Mouse (Mus musculus) right cerebral cortex, adult 18-20 months (tissue): ENCODE data around the gene Tut1.

Source experiments
- DNase-seq: peaks from one replicate; pipeline ENCODE4 v3.0.0; 2022; ENCODE audit warnings: mixed read lengths

The Tut1 gene

DNA sequence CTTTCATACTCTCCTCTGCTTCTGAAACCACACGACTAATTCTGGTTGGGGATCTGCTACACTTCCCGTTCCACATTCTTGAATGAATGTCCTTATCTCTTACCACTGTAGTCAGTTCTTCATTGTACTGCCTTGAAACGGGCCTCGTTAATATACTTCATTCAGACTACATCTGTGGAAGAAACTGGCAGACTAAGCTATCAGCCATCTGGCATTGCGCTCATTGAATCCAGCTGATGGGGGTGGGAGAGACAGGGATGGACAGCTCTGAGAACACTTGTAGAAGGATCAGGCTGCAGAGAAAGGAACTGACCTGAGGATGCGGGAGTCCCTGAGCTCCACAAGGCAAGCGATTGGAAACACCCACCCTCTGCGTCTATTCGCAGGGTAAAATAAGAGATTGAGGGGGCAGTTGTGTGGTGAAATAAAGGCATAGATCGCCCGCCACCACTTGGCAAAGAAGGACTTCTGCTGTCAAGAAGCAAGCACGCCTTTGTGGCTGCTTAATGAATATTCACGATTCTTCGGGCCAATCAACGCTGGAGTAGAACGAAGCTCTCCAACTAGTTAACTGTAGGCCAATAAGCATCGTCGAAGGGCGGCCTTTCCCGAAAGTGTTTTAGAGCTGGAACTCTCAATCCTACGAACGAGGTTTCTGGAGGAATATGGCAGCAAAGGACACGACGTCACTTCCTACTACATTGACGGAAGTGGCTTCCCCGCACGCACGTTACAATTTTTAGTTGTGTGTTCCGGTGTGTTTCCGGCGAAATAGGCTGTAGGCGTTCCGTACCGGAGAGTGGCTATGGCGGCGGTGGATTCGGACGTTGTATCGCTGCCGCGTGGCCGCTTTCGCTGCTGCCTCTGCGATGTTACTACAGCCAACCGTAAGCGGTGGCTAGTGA is at the start of gene Tut1:
Gene Tut1, plus strand, starts transcription at position 713 of the 905 bp plus-strand sequence.
- peak; percentile 95 for DNase-seq

DNA sequence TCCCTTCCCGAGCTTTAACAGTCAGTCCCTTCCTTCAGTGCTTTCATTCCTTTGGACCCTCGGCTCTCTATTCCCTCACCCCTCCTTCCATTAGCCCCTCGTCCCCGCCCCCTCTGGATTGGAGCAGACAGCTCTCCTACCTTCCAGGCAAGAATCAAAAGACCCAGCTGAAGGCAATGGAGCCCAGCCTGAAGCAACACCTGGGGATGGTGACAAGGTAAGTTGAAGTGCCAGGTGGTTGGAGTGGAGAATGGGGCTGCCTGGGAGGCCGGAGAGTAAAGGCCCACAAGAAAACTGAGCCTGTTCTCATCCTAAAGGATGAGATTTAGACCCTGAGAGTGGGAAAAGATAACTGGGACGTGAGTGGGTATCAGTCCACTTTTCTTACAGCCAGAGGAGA is 45.1 kb upstream of the Tut1 start:
- no peak for DNase-seq

DNA sequence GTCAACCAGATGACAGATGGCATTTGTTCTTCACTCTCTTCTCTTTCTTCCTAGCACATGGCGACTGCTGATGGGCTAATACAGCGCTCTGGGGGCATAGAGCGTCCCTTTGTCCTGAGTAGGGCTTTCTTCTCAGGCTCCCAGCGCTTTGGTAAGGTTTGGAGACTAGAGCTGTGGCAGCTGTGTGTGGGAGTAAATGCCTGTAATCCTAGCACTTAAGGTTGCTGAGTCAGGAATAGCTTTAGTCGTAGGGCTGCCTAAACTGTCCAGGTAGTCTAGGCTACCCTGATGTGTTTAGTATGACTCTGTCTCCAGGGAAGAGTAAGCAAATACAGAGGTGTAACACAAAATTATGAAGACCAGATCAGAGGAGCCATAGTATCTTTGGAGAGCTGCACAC is 41.8 kb upstream of the Tut1 start:
- peak; percentile 60 for DNase-seq

DNA sequence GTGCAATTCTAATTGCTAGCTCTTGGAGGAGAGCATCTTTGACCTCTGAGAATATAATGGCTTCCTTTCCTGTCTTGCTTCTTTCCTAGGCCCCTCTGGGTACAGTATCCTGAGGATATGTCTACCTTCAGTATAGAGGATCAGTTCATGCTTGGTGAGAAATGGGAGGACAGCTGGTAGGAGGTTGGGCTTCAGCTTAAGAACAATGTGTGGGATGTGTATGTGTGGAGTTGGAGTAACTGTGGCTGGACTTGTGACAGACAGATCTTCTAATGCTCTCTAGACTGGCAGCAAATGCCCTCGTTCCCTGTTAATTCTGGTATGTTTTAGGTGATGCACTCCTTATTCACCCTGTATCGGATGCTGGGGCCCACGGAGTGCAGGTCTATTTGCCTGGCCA is 39.4 kb upstream of the Tut1 start:
- DNase-seq = peak; percentile 57

DNA sequence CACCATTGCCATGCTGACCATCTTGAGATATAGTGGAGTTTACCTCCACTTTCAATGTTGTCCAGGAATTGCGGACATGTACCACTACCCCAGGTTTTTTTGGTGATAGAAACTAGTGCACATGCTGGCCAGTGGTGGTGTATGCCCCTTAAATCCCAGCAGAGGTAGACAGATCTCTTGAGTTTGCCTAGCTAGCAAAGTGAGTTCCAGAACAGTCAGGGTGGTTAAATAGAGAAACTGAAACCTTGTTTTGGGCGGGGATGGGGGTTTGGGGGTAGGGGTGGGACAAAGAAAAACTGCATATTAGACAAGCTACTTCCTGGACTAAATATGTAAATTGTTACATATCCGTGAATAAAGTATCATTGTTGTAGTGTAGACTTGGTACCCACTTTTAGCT is 34.6 kb upstream of the Tut1 start:
- no peak for DNase-seq

DNA sequence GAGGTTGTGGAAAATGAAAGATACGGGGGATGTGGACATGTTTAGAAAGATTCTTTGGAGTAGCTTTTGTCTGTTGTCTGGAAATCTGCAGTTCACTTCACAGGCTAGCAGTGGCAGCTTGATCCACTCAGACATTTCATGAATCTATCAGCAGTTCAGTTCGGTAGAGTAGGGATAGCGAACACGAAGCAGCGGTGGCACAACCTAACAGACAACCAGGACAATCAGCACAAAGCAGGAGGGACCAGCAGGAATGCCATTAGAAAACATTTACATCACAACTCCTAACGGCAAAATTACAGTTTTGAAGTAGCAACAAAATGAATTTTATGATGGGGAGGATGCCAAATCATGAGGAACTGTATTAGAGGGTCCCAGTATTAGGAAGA is 34.0 kb upstream of the Tut1 start:
- no peak for DNase-seq

DNA sequence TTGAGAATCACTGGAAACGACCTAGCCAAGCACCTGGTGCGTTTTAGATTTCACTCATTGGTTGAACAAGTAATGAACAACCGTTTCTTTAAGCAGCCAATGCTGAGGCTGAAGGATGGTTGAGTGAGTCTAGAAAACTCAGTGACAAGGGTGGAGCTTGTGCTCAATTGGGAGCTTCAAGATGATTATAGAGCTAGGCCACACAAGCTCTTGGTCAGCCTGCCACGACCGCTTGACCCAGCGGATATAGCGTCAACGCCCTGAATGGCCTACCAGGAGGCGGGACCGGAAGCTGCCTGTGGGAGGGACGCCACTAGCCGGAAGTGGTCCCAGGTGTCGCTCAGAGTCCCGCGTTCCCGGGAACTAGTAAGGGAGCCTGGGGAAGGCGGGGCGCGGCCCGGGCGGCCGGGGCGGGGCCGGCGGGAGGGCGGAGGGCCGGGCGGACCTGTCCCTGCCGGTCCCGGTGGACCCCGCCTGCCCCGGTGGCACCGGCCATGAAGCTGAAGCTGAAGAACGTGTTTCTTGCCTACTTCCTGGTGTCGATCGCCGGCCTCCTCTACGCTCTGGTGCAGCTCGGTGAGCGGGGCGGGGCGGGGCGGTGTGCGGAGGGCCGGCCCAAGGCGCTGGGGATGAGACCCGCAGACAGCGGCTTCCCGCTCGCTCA is 33.4 kb upstream of the Tut1 start, which contains the start of gene B3gat3:
Gene B3gat3, plus strand, starts transcription at position 302 of the 664 bp plus-strand sequence.
- peak; percentile 96 for DNase-seq

DNA sequence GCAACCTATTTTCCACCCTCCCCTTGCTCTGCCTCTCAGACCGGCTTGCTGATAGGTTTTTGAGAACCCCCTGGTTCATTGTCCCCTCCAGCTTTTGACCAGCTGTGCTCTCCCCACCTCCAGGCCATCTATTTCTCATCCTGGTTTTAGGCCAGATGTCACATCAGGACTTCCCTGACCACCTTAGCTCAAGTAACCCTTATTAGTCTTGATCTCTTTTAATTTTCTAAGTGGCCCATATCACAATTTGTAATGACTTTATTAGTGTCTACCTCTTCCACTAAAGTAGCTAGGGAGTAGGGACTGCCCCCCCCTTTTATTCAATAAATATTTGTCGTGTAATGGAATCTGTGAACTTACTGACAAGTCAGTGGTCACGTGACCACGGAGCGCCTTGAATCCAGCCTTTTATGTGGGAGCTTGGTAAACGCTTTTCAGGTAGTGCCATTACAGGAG is 32.8 kb upstream of the Tut1 start:
- DNase-seq = no peak

DNA sequence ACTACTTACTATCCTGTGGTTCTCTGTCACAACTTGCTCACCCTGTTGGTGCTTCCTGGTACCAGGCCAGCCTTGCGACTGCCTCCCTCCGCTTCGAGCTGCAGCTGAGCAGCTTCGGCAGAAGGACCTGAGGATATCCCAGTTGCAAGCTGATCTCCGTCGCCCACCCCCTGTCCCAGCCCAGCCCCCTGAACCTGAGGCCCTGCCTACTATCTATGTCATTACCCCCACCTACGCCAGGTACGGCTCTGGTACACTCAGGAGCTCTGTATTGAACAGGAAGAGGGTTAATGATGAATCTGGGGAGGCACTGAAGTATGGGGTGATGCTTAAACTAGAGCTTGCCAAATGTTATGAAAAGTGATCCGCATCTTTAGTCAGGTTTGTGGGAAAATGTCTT is 31.9 kb upstream of the Tut1 start:
- DNase-seq = no peak

DNA sequence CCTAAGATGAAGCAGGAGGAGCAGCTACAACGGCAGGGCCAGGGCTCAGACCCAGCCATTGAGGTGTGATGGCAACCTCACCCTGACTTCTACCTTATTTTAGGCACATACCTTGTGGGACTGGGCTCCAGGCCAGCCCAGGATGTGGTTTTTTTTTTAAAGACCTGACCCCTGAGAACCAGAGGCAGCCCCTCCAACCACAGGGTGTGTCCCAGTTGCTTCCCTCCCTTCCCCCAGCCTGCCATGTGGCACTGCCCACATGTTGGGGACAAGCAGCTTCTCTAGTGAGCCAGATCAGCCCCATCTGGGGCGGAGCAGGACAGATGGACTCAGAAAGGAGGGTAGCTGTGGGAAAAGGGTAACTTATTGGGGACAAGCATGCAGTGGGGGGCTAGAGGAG is 26.9 kb upstream of the Tut1 start:
- DNase-seq = peak; percentile 25

DNA sequence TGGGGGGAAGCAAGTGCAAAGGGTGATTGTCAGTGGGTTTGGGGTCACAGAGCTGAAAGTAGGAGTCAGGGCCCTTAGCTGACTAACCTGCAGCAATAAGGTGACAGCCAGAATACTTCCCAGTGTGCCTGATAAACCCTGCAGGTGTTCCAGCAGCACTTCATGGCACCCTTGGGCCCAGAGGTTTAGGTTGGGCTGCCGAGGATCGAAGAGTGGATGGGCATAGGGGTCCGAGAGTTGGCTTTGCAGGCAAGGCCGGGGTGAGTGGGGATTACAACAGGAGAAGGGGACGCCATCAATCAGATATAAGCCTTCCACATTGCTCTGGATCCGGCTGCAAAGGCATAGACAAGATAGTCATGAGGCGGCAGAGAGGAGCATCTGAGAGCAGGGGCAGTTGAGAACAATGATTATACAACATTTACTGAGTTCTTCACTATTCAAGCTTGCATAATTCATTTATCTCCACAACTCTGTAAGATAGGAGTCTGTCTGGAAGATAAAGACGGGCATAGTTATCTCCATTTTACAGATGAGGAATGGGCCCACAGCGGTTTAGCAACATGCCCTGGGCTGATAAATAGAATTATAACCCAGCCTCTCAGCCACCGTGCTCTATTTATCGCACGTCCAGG is 25.6 kb upstream of the Tut1 start:
- no peak for DNase-seq

DNA sequence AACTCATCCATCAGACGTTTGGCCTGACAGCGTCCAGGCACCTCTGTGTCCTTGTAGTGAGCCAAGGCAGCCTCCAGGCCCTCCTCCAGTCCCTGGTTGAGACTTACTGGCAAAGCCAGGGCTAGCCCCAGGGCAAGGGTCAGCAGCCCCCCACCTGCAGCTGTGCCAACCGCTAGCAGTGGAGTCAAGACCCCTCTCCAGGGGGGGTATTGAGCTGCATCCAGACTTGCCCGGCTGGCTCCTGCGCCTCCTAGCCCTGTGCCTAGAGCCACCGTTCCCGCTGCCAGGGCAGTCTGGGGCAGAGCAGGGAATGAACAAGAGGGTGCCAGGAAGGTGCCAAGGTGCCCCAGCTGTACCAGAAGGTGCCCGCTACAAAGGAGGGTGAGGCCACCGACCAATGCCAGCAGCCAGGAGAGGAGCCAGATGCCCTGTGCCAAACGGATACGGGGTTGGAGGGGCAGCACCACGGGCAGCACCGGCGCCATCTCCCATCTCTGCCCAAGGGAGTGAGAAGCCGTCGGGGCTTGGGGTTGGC is 24.9 kb upstream of the Tut1 start:
- DNase-seq = no peak

DNA sequence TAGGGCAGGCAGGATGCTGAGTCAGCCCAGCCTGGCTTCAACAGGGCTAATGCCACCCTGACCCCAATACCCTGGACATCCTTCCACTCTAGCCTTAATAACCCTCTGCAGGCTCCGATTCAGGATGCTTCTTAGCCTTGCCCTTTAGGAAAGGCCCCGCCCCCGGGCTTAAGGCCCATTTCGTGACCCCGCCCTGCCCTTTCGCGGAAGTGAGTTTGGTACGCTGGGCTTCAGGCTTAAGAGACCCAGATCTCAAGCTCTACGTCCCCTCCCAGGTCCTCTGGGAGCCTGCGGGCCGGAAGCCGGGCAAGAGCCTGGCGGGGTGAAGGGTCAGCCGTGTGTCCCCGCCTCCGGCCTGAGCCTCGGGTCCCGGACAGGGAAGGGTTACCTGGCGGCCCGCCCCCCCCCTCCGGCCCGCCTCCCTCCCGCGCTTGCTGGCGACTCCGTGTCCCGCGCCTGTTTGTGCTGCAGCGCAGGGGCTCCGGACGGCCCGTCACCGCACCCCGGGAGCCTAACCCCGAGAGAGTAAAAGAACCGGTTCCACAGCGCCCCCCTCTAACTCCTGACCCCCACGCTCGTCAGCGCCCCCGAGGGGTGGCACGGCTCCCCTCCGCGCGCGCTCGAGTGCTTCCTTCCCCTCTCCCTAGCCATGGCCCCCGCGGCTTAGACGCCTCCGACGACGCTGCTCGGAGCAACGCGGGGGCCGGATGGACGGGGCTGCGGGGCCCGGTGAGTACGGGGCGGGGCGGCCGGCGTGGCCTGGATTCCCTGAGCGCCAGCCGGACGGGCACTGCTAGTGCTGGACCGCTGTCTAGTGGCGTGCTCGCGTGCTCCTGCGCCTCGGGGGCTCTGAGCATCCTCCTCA is 24.2 kb upstream of the Tut1 start, which contains the start of the genes Rom1 and Eml3:
Gene Rom1, minus strand, starts transcription at position 133 of the 865 bp plus-strand sequence.
Gene Eml3, plus strand, starts transcription at position 329 of the 865 bp plus-strand sequence.
- DNase-seq = no peak

DNA sequence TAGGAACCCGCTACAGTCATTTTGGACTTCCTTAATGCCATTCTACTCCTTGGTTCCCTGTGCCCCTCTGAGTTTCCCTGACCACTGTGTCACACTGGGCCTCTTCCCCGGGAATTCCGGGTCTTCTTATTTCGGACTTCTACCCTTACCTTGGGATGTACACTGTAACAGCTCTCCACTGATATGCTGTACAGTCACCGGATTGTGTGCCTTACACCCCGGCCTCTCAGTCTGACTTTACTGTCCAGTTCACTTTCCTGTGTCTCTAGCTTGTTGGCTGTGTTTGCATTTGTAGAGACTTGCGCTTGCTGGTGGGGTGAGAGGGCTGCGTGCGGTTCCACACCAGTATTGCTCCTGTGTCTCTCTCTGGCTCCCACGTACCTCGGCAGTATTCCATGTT is 23.5 kb upstream of the Tut1 start:
- DNase-seq = no peak

DNA sequence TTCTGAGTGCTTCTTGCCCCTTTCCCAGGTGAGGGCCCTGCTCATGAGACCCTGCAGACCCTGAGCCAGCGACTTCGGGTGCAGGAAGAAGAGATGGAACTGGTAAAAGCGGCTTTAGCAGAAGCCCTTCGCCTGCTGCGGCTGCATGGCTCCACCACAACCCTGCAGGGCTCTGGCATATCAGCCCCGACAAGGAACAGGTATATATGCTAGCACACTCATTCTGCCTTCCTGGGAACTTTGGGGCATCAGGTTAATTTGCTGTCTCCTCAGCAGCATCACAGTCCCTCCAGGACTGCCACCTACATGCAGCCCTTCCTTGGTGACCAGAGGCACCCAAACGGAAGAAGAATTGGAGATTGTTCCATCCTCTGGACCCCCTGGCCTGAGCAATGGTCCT is 22.9 kb upstream of the Tut1 start:
- DNase-seq = no peak

DNA sequence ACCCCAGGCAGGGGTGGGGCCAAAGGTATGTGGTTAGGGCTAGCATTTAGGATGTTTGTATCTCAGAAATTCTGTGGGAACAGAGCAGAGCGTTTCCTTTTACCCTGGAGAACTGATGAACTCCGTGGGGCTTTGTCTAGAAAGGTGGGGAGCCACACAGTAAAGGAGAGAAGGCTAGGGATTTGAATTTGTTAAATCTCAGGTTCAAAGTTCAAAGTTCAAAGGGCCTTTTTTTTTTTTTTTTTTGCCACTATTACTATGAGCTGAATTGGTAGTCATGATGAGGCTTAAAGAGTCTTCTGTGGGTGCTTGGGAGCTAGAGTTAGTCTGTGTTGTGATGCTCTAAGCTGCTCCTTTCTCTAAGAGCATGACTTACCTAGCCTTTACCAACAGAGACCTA is 16.9 kb upstream of the Tut1 start:
- DNase-seq = no peak

DNA sequence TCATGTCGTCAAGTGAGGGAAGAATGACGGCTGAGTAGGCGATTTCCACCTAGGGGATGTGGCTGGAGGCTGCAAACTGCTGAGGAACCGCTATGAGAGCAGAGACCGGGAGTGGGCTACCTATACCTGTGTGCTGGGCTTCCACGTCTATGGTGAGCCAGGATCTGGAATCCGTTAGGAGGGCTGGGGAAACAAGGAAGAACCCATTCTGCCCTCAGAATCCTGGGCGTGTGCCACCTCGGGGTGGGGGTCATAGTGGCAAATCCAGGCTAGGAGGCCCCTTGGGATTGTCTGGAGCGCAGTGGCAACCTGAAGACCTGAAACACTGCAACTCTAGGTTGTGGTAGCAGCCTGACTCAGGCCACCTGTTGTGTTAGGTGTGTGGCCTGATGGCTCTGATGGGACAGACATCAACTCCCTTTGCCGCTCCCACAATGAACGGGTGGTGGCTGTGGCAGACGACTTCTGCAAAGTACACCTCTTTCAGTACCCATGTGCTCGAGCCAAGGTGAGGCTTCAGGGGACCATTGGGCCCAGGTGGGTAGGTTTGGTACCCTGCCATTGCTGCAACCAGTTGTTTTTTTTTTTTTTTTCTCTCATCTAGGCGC is 13.0 kb upstream of the Tut1 start:
- no peak for DNase-seq

DNA sequence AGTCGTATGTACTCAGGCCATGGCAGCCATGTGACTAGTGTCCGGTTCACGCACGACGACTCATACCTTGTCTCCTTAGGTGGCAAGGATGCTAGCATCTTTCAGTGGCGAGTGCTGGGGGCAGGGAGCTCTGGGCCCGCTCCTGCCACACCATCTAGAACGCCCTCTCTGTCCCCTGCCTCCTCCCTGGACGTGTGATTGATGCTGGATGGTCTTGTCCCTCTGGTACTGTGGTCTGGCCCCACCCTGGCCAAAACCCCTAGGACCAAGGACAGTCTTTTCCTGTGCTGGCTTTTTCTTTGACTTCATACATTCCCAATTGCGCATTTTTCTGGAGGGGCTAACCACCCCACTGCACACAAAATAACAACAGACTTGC is 12.5 kb upstream of the Tut1 start:
- DNase-seq = no peak

DNA sequence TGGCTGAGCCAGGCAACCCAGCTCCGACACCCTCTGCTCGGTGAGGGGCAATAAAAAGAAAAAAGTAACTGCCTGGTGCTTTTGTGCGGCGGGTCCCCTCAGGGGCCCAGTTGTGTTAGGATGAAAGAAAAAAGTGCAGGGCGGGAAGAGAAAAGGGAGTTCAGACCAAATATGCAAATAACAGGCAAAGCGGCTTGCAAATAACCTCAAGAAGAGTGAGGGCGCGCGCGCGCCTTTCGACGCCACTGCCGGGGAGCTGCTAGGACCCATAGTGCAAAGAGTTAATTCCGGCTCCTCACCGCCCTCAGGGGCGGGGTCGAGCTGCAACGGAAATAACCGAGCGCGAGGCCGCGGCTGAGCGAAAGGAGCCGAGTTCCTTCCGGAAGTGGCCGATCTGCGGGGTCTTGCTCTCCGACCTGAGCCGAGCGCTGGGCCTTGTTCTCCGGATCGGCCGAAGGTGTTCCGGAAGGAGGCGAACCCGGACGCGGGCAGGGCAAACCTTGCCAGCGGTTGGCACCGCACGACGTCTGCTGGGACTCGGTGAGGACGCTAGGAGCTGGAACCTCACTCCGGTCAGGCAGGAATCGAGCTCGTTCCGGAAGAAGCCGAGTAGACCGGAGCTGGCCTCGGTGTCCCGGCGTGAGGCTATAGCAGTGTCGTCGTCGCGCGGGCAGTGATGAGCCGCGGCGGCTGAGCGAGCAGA is 12.0 kb upstream of the Tut1 start, which contains the start of gene Mta2:
Gene Mta2, plus strand, starts transcription at position 361 of the 703 bp plus-strand sequence.
- peak; percentile 94 for DNase-seq

DNA sequence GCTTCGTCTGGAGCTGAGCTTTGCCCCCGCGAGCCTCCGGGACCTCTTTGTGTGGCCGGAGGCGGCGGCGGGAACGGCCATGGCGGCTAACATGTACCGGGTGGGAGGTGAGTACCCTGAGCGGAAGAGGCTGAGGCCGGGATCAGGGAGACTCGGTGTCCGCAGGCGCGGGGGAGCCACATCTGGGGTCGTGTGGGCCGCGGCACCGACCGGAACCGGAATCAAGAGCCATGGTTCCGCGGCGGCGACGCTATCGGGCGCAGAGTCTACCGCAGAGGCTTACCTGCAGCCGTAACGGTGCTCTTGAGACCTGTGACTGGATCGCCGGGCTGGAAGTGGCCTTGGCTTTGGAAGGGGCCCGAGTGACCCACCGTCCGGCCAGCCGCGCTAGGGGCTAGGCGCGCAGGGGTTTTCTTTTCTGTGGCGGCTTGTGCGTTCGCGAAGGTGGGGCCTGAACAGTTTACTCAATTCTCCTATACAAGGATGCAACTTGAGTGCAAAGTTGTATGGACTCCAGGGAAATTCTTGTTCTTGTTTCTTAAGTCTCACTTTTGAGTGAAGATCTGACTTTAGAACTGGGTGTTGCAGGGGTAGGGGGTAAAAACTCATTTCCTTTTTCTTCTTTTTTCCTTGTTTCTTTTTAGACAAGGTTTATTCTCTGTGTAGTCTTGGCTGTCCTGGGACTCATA is 11.2 kb upstream of the Tut1 start:
- DNase-seq = peak; percentile 51
